Mouse (Mus musculus) heart, embryonic 10.5 days (tissue): ENCODE measurements around the gene Armc5. TPM values are rescaled to one million over a fixed set of nuclear protein-coding genes. Genes with fewer than 3 reads are reported as not detected.

ENCODE experiments used
- DNase-seq: peaks from one replicate; pipeline ENCODE4 v3.0.0-alpha.2; 2017; ENCODE audit warnings: low spot score
- H3K27ac ChIP-seq: fragments of 300-500 bp; sonication (generic); 2 replicates; pipeline ENCODE4 v1.5.1; 2016; ENCODE audit warnings: mild to moderate bottlenecking
- H3K27me3 ChIP-seq: fragments of 300-500 bp; sonication (generic); 2 replicates; pipeline ENCODE4 v1.6.1; 2016; ENCODE audit warnings: mild to moderate bottlenecking; ENCODE audit not compliant: poor library complexity, insufficient read depth, severe bottlenecking
- H3K36me3 ChIP-seq: fragments of 300-500 bp; sonication (generic); 2 replicates; pipeline ENCODE4 v1.6.1; 2016; ENCODE audit warnings: mild to moderate bottlenecking, moderate library complexity
- H3K4me1 ChIP-seq: fragments of 300-500 bp; sonication (generic); 2 replicates; pipeline ENCODE4 v1.6.1; 2016; ENCODE audit warnings: mild to moderate bottlenecking
- H3K4me3 ChIP-seq: fragments of 300-500 bp; sonication (generic); 2 replicates; pipeline ENCODE4 v1.5.1; 2016; ENCODE audit warnings: mild to moderate bottlenecking, moderate library complexity
- H3K9me3 ChIP-seq: fragments of 300-500 bp; sonication (generic); 2 replicates; pipeline ENCODE4 v1.6.1; 2016; ENCODE audit warnings: mild to moderate bottlenecking, moderate library complexity
- WGBS: fragments of 180-500 bp; shearing (Covaris S2); methylation state at CpG from one replicate; pipeline ENCODE4 v1.1.7; 2016; 5-methylcytosine and 5-hydroxymethylcytosine counted together
- microRNA-seq: library from miRNA; unstranded; fragments of <30 nt; microRNA quantifications from one replicate; pipeline ENCODE4, GENCODE M21; 2017
- polyA plus RNA-seq: library from polyadenylated mRNA; unstranded; fragments of >200 nt; fragmentation: Nextera tagmentation; extraction: Ambion mirVana; gene quantifications from 2 replicates; pipeline ENCODE4 v1.2.1, GENCODE M21; 2016

Gene Armc5
- polyA plus RNA-seq, 1 experiment from 2014 or later = 16.6 TPM

GRCm38 (mm10) chr7:128271496-128271895 lies 34.4 kb downstream of the Armc5 start:
- Histone ChIP-seq H3K4me1 (peaks cover 18% of the 10 kb centered on the region), H3K36me3 (peaks cover 59% of the 10 kb centered on the region), H3K27me3 (no peaks in the 10 kb centered on the region; the same call in 1 of the 2 replicates), H3K4me3 (no peak overlapping the region), H3K9me3 (no peaks in the 10 kb centered on the region), H3K27ac (no peak overlapping the region)
- DNase-seq = no peak
- WGBS = 86% methylated on average over 9 of the region's 9 CpGs

GRCm38 (mm10) chr7:128276051-128276450 lies 38.9 kb downstream of the Armc5 start:
- 89% methylated on average over 6 of the region's 6 CpGs for WGBS
- no peak overlapping the region for H3K27ac ChIP-seq
- no peak for DNase-seq
- no peak overlapping the region for H3K4me3 ChIP-seq
- H3K9me3 ChIP-seq = no peaks in the 10 kb centered on the region
- peaks cover 1% of the 10 kb centered on the region for H3K4me1 ChIP-seq
- peaks cover 83% of the 10 kb centered on the region for H3K36me3 ChIP-seq
- H3K27me3 ChIP-seq = no peaks in the 10 kb centered on the region

GRCm38 (mm10) chr7:128279750-128280149 lies 42.6 kb downstream of the Armc5 start:
- H3K4me1 ChIP-seq = peaks cover 22% of the 10 kb centered on the region
- 90% methylated on average over 4 of the region's 4 CpGs for WGBS
- no peak overlapping the region for H3K4me3 ChIP-seq
- no peak for DNase-seq
- no peak overlapping the region for H3K27ac ChIP-seq
- no peaks in the 10 kb centered on the region for H3K9me3 ChIP-seq
- H3K36me3 ChIP-seq = peaks cover 46% of the 10 kb centered on the region
- H3K27me3 ChIP-seq = no peaks in the 10 kb centered on the region

GRCm38 (mm10) chr7:128281765-128282164 lies 44.6 kb downstream of the Armc5 start:
- WGBS = 74% methylated on average over 11 of the region's 11 CpGs

GRCm38 (mm10) chr7:128282532-128283244 lies 45.5 kb downstream of the Armc5 start:
- Histone ChIP-seq H3K4me3 (0 out of 2 replicates have a peak overlapping the region, but pooled peaks have one; percentile 5), H3K4me1 (peaks cover 22% of the 10 kb centered on the region), H3K36me3 (peaks cover 35% of the 10 kb centered on the region), H3K27ac (peak overlapping the region; percentile 67), H3K9me3 (no peaks in the 10 kb centered on the region), H3K27me3 (no peaks in the 10 kb centered on the region)
- WGBS = 27% methylated on average over 7 of the region's 7 CpGs
- DNase-seq = no peak

More at GRCm38 (mm10) chr7:128281765-128282164, 44.6 kb downstream of the Armc5 start:
- H3K27ac ChIP-seq = no peak overlapping the region
- H3K4me3 ChIP-seq = no peak overlapping the region
- H3K4me1 ChIP-seq = peaks cover 22% of the 10 kb centered on the region
- no peaks in the 10 kb centered on the region for H3K9me3 ChIP-seq
- H3K36me3 ChIP-seq = peaks cover 32% of the 10 kb centered on the region; the same call in 1 of the 2 replicates
- no peak for DNase-seq
- no peaks in the 10 kb centered on the region for H3K27me3 ChIP-seq

- peaks cover 39% of the 10 kb centered on the region for H3K36me3 ChIP-seq
- DNase-seq = no peak
These were observed 46.9 kb downstream of the Armc5 start for GRCm38 (mm10) chr7:128284047-128284446.

GRCm38 (mm10) chr7:128285060-128285459 lies 47.9 kb downstream of the Armc5 start:
- Histone ChIP-seq H3K4me3 (no peak overlapping the region), H3K27ac (no peak overlapping the region), H3K27me3 (no peaks in the 10 kb centered on the region), H3K9me3 (no peaks in the 10 kb centered on the region), H3K36me3 (peaks cover 29% of the 10 kb centered on the region), H3K4me1 (peaks cover 43% of the 10 kb centered on the region)
- DNase-seq = no peak
- WGBS = 83% methylated on average over 8 of the region's 8 CpGs

More at GRCm38 (mm10) chr7:128284047-128284446, 46.9 kb downstream of the Armc5 start:
- Histone ChIP-seq H3K9me3 (no peaks in the 10 kb centered on the region), H3K27ac (peak overlapping the region; percentile 10; the same call in 1 of the 2 replicates), H3K27me3 (no peaks in the 10 kb centered on the region), H3K4me3 (no peak overlapping the region), H3K4me1 (peaks cover 34% of the 10 kb centered on the region)
- WGBS = 63% methylated on average over 5 of the region's 5 CpGs

GRCm38 (mm10) chr7:128288923-128289544 lies 51.9 kb downstream of the Armc5 start:
- H3K27ac ChIP-seq = peak overlapping the region; percentile 85
- peak overlapping the region; percentile 35 for H3K4me3 ChIP-seq
- WGBS = 12% methylated on average over 9 of the region's 9 CpGs
- H3K9me3 ChIP-seq = no peaks in the 10 kb centered on the region
- peaks cover 35% of the 10 kb centered on the region for H3K36me3 ChIP-seq
- peak; percentile 91 for DNase-seq
- H3K27me3 ChIP-seq = no peaks in the 10 kb centered on the region
- H3K4me1 ChIP-seq = peaks cover 26% of the 10 kb centered on the region

Small RNA genes lying within 50 kb of the gene (microRNA-seq; reads per million reads assigned to microRNA genes)
- gene Mir3103 = not detected

Other genes with a start within 250 kb of the Armc5 start
- 27.8 and 35.5 TPM in 2 replicates for gene Pycard, start 243.5 kb upstream of the Armc5 start, polyA plus RNA-seq
- gene Trim72, start 233.4 kb upstream of the Armc5 start, polyA plus RNA-seq = 0.40 and 1.2 TPM in 2 replicates
- 0.06 and 0.25 TPM in 2 replicates for gene Itgam, start 174.7 kb upstream of the Armc5 start, polyA plus RNA-seq
- gene Gm49368, start 174.7 kb upstream of the Armc5 start, polyA plus RNA-seq = 0.09 TPM in 1 of 2 replicates, not detected in the other
- gene Itgax, start 107.8 kb upstream of the Armc5 start, polyA plus RNA-seq = 0.05 and 0.10 TPM in 2 replicates
- not detected in 2 replicates for gene Itgad, start 83.0 kb upstream of the Armc5 start, polyA plus RNA-seq
- 258 and 459 TPM in 2 replicates for gene Cox6a2, start 31.0 kb upstream of the Armc5 start, polyA plus RNA-seq
- 7.1 and 7.2 TPM in 2 replicates for gene 9130023H24Rik, start 689 bp downstream of the Armc5 start, polyA plus RNA-seq
- gene Tgfb1i1, start 9.5 kb downstream of the Armc5 start, polyA plus RNA-seq = 144 and 202 TPM in 2 replicates
- gene Slc5a2, start 28.3 kb downstream of the Armc5 start, polyA plus RNA-seq = 0.37 and 0.48 TPM in 2 replicates
- 20.3 and 25.1 TPM in 2 replicates for gene BC017158, start 60.8 kb downstream of the Armc5 start, polyA plus RNA-seq
- 16.4 and 19.3 TPM in 2 replicates for gene Rgs10, start 181.4 kb downstream of the Armc5 start, polyA plus RNA-seq
- 16.3 and 19.9 TPM in 2 replicates for gene Tial1, start 224.4 kb downstream of the Armc5 start, polyA plus RNA-seq